Mouse (Mus musculus) E14TG2a.4 (cell line): Measurements from ENCODE around the gene Gm10190.

ENCODE experiments used
- CTCF ChIP-seq: conservative IDR thresholded peaks from 2 replicates; pipeline ENCODE4 v1.5.1; 2014; ENCODE audit warnings: low read length
- POU5F1 ChIP-seq: IDR thresholded peaks from 2 replicates; pipeline ENCODE4 v1.6.1; 2014; ENCODE audit warnings: low read length, borderline replicate concordance

- peak; percentile 47 for TF ChIP-seq CTCF
- TF ChIP-seq POU5F1, result no peak
Observed at GRCm38 (mm10) chr17:80411182-80411581, 37.8 kb upstream of the Gm10190 start.
